Mouse (Mus musculus) adrenal gland, adult (tissue): ENCODE results near the gene Olfr704.
"Not testable (repeated sequence)": the region's sequence is repeated elsewhere in the genome, so short reads cannot be mapped to it uniquely, and the experiment has no call there.

Experiments used
- DNase-seq, 2 experiments: peaks; one replicate each; pipeline ENCODE4 v3.0.0; 2022 to 2023; ENCODE audit warnings: low spot score in 1 of 2; ENCODE audit not compliant: inconsistent age in 2 of 2

Gene Olfr704

DNA sequence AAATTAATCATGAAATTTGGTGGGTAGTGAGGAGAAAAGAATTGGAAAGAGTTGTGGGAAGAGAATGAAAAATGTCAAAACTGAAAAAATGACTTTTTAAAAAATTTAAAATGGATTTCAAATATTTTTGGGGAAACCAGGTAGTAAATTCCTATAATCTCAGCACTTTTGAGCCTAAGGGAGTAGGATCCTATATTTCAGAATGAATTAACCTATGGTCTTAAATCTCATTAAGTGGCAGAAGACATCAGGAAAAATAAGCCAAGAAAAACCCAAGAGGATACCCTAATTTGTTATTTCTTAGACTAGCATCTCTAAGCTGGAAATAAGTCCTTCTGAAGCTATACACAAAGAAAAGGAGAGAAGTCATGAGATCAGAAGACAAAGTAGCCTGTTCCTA is at the start of gene Olfr704:
Olfr704 (plus strand) TSS at position 301 of the 400 bp plus-strand sequence.
- DNase-seq, result no peak

DNA sequence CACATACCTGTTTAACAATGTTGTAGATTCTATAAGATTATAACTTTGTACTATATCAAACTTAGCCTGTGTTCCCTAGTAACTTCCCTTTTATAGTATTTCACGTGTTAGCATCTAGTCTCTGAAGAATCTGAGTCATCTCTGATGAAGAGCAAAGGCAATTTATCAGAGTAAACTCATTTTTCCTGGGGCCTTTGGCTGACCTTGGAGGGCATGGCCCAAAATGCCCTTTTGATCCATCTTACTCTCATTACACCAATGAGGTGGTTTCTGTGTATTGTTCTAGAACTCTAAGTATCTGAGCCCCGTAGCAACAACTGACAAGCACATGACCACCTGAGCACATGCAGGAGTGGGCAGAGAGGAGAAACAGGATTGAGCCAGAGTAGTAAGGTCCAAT is 49.2 kb upstream of the Olfr704 start, which contains the start of gene Olfr701:
Olfr701 (plus strand) TSS at position 301 of the 400 bp plus-strand sequence.
- DNase-seq, result peak; percentile 11 to 54

DNA sequence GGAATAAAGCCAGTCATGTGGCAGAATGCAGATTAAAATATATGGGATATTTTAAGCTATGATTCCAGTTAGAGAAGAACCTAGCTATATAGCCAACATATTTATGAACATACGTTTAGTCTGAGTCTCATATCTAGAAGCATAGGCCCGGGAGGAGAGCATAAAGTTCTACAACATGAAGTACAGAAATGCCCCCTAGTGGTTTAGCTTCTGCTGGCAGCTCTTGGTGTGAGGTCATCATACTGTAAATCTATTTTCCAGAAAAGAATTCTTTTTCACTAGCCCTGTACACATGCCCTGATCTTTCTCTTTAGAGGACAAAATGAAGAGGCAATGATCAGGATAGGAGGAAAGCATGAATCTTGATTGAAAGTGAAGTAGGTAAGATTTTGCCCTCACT is 47.2 kb upstream of the Olfr704 start:
- peak in 1 of 2 experiments; percentile 43 for DNase-seq

DNA sequence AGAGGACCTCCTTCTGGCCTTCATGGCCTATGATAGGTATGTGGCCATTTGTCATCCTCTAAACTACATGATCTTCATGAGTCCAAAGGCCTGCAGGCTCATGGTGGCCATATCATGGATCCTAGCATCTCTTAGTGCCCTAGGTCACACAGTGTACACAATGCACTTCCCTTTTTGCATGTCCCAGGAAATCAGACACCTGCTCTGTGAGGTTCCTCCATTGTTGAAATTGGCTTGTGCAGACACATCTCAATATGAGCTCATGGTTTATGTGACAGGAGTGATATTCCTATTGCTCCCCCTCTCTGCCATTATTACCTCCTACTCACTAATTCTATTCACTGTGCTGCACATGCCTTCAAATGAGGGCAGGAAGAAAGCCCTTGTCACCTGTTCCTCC is 44.6 kb upstream of the Olfr704 start:
- DNase-seq, result no peak

DNA sequence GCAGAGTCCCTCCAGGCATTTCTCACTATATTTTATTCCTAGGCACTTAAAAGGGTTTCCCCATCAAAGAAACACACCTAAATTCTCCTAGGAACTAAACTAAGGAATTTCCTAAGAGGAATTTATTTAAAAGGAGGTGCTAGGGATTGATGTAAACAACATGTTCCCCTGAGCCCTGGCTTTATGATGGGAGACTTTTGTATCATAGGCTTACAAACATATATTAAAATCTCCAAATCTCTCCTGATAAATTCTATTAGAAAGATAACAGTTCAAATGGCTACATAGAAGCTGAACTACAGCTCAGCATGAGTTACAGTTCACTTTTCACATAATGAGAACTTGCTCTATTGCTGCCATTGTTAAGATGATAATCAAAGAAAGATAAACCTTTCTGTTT is 29.2 kb upstream of the Olfr704 start, which contains the start of gene Olfr702:
Olfr702 (minus strand) TSS at position 101 of the 400 bp plus-strand sequence.
- no peak for DNase-seq

DNA sequence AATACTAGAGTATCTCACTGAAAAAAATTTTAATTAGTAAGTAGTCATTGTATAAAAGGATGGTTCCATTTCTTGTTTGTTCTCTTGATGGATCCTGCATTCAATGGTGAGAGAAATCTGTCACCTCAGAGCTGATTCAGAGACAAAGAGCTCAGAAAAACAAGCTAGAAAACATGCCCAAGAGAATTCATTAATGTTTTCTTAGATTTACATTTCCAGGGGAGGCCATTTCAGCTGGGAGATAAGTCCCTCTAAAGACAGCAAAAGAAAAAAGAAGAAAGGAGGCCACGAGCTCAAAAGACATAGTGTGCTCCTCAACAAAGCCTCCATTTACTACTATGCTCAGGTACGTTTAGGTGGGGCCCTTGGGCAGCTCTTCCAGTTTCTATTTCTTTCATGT is 19.9 kb upstream of the Olfr704 start, which contains the start of gene Olfr703:
Olfr703 (plus strand) TSS at position 301 of the 400 bp plus-strand sequence.
- no peak for DNase-seq

DNA sequence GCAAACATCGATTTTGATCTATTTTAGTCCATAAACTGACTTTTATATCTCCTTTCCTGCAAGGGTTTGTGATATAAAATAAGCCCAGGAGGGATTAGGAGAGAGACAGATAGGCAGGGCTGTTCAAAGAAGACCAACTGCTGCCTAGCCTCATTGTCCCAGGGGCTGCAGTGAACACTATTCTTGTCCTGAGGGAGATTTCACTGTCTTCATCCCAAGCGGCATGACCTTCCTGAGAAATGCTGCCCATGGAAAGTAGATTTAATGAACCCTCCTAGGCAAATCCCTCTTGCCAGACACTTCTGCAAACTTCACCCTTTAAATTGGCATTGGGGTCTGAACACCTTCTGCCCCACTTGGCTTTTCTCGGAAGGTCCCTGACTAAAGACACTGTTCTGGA is 13.8 kb downstream of the Olfr704 start, which contains the start of gene Olfr705:
Olfr705 (minus strand) TSS at position 101 of the 400 bp plus-strand sequence.
- DNase-seq, result no peak

DNA sequence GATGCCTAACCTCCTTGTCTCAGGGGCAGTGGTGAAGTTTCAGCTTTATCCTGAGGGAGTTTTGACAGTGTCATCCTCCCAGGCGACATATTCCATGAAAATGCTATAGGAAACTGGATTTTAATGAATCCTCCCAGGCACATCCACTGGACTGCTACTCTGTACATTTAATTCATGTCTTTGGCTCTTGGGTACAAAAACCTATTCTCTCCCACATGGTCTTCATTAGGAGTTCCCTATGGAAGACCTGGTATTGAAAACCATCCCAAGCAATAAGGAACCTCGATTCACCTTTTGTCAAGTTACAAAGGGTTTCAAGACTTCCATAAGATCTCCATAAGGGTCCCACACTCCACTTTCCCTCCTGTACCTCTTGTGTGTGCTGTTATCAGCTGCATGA is 25.1 kb downstream of the Olfr704 start, which contains the start of gene Olfr706:
Olfr706 (minus strand) TSS at position 101 of the 400 bp plus-strand sequence.
- DNase-seq, result no peak

DNA sequence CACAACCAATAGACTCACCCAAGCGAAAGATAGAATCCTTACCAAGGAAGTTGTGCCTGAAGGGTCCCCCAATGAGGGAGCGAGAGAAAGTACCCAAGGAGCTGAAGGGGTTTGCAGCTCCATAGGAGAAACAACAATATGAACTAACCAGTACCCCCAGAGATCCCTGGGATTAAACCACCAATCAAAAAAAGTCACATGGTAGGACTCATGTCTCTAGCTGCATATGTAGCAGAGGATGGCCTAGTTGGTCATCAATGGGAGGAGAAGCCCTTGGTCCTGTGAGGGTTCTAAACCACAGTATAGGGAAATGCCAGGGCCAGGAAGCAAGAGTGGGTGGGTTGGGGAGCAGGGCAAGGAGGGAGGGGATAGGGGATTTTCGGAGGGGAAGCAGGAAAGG is 38.2 kb downstream of the Olfr704 start, which contains the start of gene Olfr707:
Olfr707 (minus strand) TSS at position 101 of the 400 bp plus-strand sequence.
- not testable (repeated sequence) for DNase-seq

DNA sequence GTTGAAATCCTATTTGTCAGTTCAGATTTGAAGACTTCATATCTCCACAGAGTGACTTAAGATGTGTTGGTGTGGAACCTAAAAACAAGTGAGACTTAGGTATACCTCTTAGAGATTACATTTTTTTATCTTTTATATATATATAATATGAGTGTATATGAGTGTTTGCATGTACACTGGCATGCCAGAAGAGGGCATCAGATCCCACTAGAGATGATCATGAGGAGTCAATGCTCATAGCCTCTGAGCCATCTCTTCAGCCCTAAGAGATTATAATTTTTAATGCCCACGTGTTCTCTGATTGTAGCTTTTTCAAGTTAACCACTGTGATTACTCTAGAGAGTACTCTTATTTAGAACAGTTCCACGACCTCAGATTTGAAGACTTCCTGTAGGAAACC is 44.7 kb downstream of the Olfr704 start, which contains the start of gene Olfr1532-ps1:
Olfr1532-ps1 (plus strand) TSS at position 326 of the 400 bp plus-strand sequence.
- no peak for DNase-seq
